ENCODE assay signal across 12 mouse cellular contexts in the genomic region with DNA sequence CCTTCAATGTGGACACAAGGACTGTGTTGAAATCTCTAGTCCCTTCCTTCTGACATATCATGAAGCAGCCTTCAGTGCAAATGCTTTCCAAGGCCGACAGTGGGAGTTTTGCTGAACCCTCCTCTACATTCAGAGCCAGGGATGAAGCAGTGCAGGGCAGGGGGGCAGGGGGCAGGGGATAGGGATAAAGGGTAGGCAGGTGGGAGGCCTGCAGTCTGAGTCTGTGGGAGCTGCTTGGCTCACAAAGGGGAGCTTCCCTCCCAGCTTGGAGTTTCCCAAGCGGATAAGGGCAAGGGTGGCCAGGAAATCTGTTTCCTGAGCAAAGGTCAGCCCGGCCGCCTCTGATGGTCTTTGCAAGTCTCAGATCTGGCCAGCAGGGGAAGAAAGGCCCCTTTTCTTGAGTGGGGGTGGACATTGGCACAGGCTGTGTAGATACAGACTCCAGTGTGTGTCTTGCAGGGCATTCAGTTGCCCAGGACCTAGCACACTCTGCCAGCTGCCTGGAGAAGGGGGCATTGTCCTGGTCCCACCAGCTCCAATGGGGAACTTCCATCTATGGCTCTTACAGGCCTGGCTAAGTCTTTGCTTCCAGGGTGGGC. TPM values are rescaled to one million over a fixed set of nuclear protein-coding genes. Genes with fewer than 3 reads are reported as not detected.
A peak's percentile ranks its signal among the peaks of the same experiment; 100 is the strongest.
DNase-seq lines count a peak whose midpoint lies in the region; ATAC-seq and TF ChIP-seq lines count a peak whose summit lies in the region.
"Had no signal": no experiment of that assay in that cellular context is flagged by ENCODE, and none has a peak within 500 bp of the region (broad histone marks: within the 10 kb centered on the region; RNA-seq: fewer than 3 reads in every experiment).

No protein-coding gene starts in this region.

- H3K9me3 ChIP-seq in kidney, postnatal 0 days (replicated peaks; ENCODE audit: low read length): no peaks in the 10 kb centered on the region
- H3K9me3 ChIP-seq in kidney, embryonic 14.5 days (ENCODE audit: control insufficient read depth, low read length): no peaks in the 10 kb centered on the region
- H3K9me3 ChIP-seq in forebrain, embryonic 15.5 days: no peaks in the 10 kb centered on the region
- no peaks in the 10 kb centered on the region for H3K9me3 ChIP-seq in midbrain, postnatal 0 days (ENCODE audit: low read length)
- H3K9me3 ChIP-seq: embryonic facial prominence, embryonic 15.5 days; lung, embryonic 15.5 days had no signal

- H3K27me3 ChIP-seq in kidney, postnatal 0 days (ENCODE audit: insufficient read depth, low read length): no peaks in the 10 kb centered on the region
- peaks cover 7% of the 10 kb centered on the region; the same call in 1 of the 2 replicates for H3K27me3 ChIP-seq in kidney, embryonic 14.5 days (ENCODE audit: control insufficient read depth, insufficient read depth, low read length)
- no peaks in the 10 kb centered on the region for H3K27me3 ChIP-seq in forebrain, embryonic 15.5 days
- no peaks in the 10 kb centered on the region for H3K27me3 ChIP-seq in midbrain, postnatal 0 days (ENCODE audit: insufficient read depth, low read length)

- no peaks in the 10 kb centered on the region for H3K4me1 ChIP-seq in kidney, postnatal 0 days (replicated peaks; ENCODE audit: insufficient read depth, low read length)
- no peaks in the 10 kb centered on the region for H3K4me1 ChIP-seq in kidney, embryonic 14.5 days (ENCODE audit: control insufficient read depth, insufficient read depth, low read length)
- peaks cover 28% of the 10 kb centered on the region for H3K4me1 ChIP-seq in forebrain, embryonic 15.5 days
- H3K4me1 ChIP-seq in midbrain, postnatal 0 days (ENCODE audit: insufficient read depth, low read length): no peaks in the 10 kb centered on the region
- H3K4me1 ChIP-seq: embryonic facial prominence, embryonic 15.5 days; lung, embryonic 15.5 days had no signal

- H3K36me3 ChIP-seq in kidney, postnatal 0 days (ENCODE audit: insufficient read depth, low read length): no peaks in the 10 kb centered on the region
- no peaks in the 10 kb centered on the region for H3K36me3 ChIP-seq in kidney, embryonic 14.5 days (ENCODE audit: control insufficient read depth, insufficient read depth, low read length)
- H3K36me3 ChIP-seq in forebrain, embryonic 15.5 days: no peaks in the 10 kb centered on the region
- no peaks in the 10 kb centered on the region for H3K36me3 ChIP-seq in midbrain, postnatal 0 days (ENCODE audit: insufficient read depth, low read length)
- H3K36me3 ChIP-seq: embryonic facial prominence, embryonic 15.5 days; lung, embryonic 15.5 days had no signal

- no peak overlapping the region for H3K27ac ChIP-seq in kidney, postnatal 0 days
- no peak overlapping the region for H3K27ac ChIP-seq in kidney, embryonic 14.5 days (ENCODE audit: low read depth, low read length)
- peak overlapping the region; percentile 31; the same call in 1 of the 2 replicates for H3K27ac ChIP-seq in forebrain, embryonic 15.5 days (replicated peaks)
- peak overlapping the region; percentile 65 for H3K27ac ChIP-seq in midbrain, postnatal 0 days (ENCODE audit: low read depth, low read length)
- H3K27ac ChIP-seq: embryonic facial prominence, embryonic 15.5 days; lung, embryonic 15.5 days had no signal

- DNase-seq in kidney, postnatal 0 days (ENCODE audit: low spot score): no peak
- DNase-seq in lung, postnatal 4 days: peak; percentile 34 to 36
- DNase-seq in lung, adult 18-20 months: no peak
- DNase-seq in midbrain, postnatal 0 days (ENCODE audit: low spot score): peak; percentile 77
- DNase-seq: cerebellum, adult 18-20 months; gastrocnemius, postnatal 25 days; heart, postnatal 36 days had no signal

- 0 out of 2 replicates have a peak, but pooled peaks have one; percentile 3 for TF ChIP-seq CTCF in kidney, postnatal 0 days (IDR thresholded peaks at IDR 0.05; ENCODE audit: low read depth)
- peak; percentile 33; the same call in 1 of the 2 replicates for TF ChIP-seq CTCF in midbrain, postnatal 0 days (IDR thresholded peaks at IDR 0.05)

- no peak overlapping the region for H3K4me3 ChIP-seq in kidney, postnatal 0 days (replicated peaks; ENCODE audit: low read depth, low read length)
- H3K4me3 ChIP-seq in kidney, embryonic 14.5 days (ENCODE audit: low read length): no peak overlapping the region
- H3K4me3 ChIP-seq in forebrain, embryonic 15.5 days: no peak overlapping the region
- no peak overlapping the region for H3K4me3 ChIP-seq in midbrain, postnatal 0 days (ENCODE audit: low read depth, low read length)
- H3K4me3 ChIP-seq: embryonic facial prominence, embryonic 15.5 days; lung, embryonic 15.5 days had no signal

- no peak overlapping the region for H3K4me2 ChIP-seq in kidney, postnatal 0 days (ENCODE audit: low read length)
- H3K4me2 ChIP-seq in kidney, embryonic 14.5 days (replicated peaks; ENCODE audit: low read depth, low read length): no peak overlapping the region
- H3K4me2 ChIP-seq in forebrain, embryonic 15.5 days (replicated peaks): no peak overlapping the region
- H3K4me2 ChIP-seq in midbrain, postnatal 0 days (ENCODE audit: low read depth, low read length, poor library complexity, severe bottlenecking): no peak overlapping the region
- H3K4me2 ChIP-seq: embryonic facial prominence, embryonic 15.5 days; lung, embryonic 15.5 days had no signal

- ATAC-seq in kidney, postnatal 0 days (replicated peaks; ENCODE audit: low FRiP score, low read depth): no peak
- no peak for ATAC-seq in kidney, embryonic 14.5 days (ENCODE audit: low FRiP score, low TSS enrichment)
- ATAC-seq in forebrain, embryonic 15.5 days (replicated peaks): peak; percentile 36; the same call in 1 of the 2 replicates
- peak; percentile 85 for ATAC-seq in midbrain, postnatal 0 days (ENCODE audit: low FRiP score)
- no peak for ATAC-seq in megakaryocyte, adult 5-6 weeks (ENCODE audit: poor library complexity, severe bottlenecking)

- H3K9ac ChIP-seq in kidney, postnatal 0 days (ENCODE audit: low read depth, low read length): no peak overlapping the region
- no peak overlapping the region for H3K9ac ChIP-seq in kidney, embryonic 14.5 days (ENCODE audit: low read depth, low read length)
- 0 out of 2 replicates have a peak overlapping the region, but pooled peaks have one; percentile 3 for H3K9ac ChIP-seq in forebrain, embryonic 15.5 days (replicated peaks)
- no peak overlapping the region for H3K9ac ChIP-seq in midbrain, postnatal 0 days (replicated peaks; ENCODE audit: low read length, poor library complexity, severe bottlenecking)
- H3K9ac ChIP-seq: embryonic facial prominence, embryonic 15.5 days; lung, embryonic 15.5 days had no signal

- 28% methylated on average over 4 of the region's 4 CpGs for WGBS in kidney, postnatal 0 days
- whole genome bisulfite sequencing in kidney, embryonic 14.5 days: 29% methylated on average over 4 of the region's 4 CpGs
- 53% methylated on average over 4 of the region's 4 CpGs for WGBS in forebrain, embryonic 15.5 days
- WGBS in midbrain, postnatal 0 days: 44% methylated on average over 4 of the region's 4 CpGs

RNA-seq across cellular contexts. Expression of a gene that starts 48.4 kb away (rescaled TPM):
- polyA plus RNA-seq in kidney, postnatal 0 days (2015; fragmentation: Nextera tagmentation; extraction: Ambion mirVana): 117 and 135 TPM in 2 replicates
- polyA plus RNA-seq in kidney, embryonic 14.5 days (2014; fragmentation: Nextera tagmentation; extraction: Ambion mirVana): 14.2 and 18.5 TPM in 2 replicates
- polyA plus RNA-seq in forebrain, embryonic 15.5 days (2015; fragmentation: Nextera tagmentation; extraction: Ambion mirVana): 1.8 and 3.9 TPM in 2 replicates
- total RNA-seq in midbrain, postnatal 0 days (2014; rRNA removed): 2.2 and 2.6 TPM in 2 replicates
- polyA plus RNA-seq in midbrain, postnatal 0 days (2015; fragmentation: Nextera tagmentation; extraction: Ambion mirVana): 4.3 and 4.8 TPM in 2 replicates
- 0.18 and 1.0 TPM in 2 replicates for total RNA-seq in megakaryocyte, adult 5-6 weeks (2015)
- 0.77 TPM in 1 of 2 replicates, not detected in the other for total RNA-seq in megakaryocyte, adult 5-6 weeks (2017)
- total RNA-seq: gastrocnemius, postnatal 25 days; heart, postnatal 36 days had no signal

Comparison
In these comparisons a context has a peak if more than half of its experiments do, and no peak if none do; other contexts are left out.
1. DNase-seq: peak in lung, postnatal 4 days (2 of 2) and midbrain, postnatal 0 days (single experiment); none in kidney, postnatal 0 days (single experiment) and lung, adult 18-20 months (0 of 2).
2. ATAC-seq: peak in forebrain, embryonic 15.5 days (single experiment) and midbrain, postnatal 0 days (single experiment); none in kidney, postnatal 0 days (single experiment), kidney, embryonic 14.5 days (single experiment) and megakaryocyte, adult 5-6 weeks (single experiment).
3. H3K27ac ChIP-seq: peak in forebrain, embryonic 15.5 days (single experiment) and midbrain, postnatal 0 days (single experiment); none in kidney, postnatal 0 days (single experiment) and kidney, embryonic 14.5 days (single experiment).